Mouse (Mus musculus) embryonic fibroblast, embryonic 13.5 days (primary cell): ENCODE data around the gene Hnrnph1.

ENCODE experiments used
- CTCF ChIP-seq: IDR thresholded peaks from 2 replicates; pipeline ENCODE4 v1.5.1; 2011; ENCODE audit warnings: mild to moderate bottlenecking, control low read depth, low read length, moderate library complexity, borderline replicate concordance; ENCODE audit not compliant: insufficient read depth
- POLR2A ChIP-seq: IDR thresholded peaks from 2 replicates; pipeline ENCODE4 v1.6.1; 2011; ENCODE audit warnings: low read depth, mild to moderate bottlenecking, control low read depth, low read length, moderate library complexity

- TF ChIP-seq CTCF (no peak), POLR2A (peak; percentile 47; the same call in 1 of the 2 replicates)
Measured at GRCm38 (mm10) chr11:50377892-50378684, 1.3 kb downstream of the Hnrnph1 start.
